Mouse (Mus musculus): ENCODE results near the gene Spz1. TPM values are rescaled to one million over a fixed set of nuclear protein-coding genes. Genes with fewer than 3 reads are reported as not detected.
A peak's percentile ranks its signal among the peaks of the same experiment; 100 is the strongest.

Gene Spz1
- total and polyA plus RNA-seq, 2 experiments from 2014 or later = not detected

DNA sequence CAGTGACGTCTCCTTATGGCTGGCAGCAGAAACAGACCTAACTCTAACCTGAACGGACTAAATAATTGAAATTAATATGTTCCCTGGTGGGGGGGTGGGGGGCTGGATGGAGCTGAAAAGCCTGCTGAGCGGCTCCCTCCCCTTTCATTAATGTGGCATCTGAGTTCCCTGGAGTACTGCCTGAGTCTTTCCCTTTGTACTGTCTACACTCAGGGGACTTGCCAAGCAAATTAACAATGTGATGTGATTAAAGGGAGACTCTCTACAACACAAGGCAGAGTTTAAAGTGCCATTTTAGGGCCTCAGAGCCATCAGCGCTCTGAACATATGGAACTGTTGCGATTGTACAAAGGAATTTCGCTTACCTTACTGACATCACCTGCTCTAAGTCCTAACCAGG is 18.5 kb upstream of the Spz1 start:
- Histone ChIP-seq H3K4me1 (ENCODE audit: control insufficient read depth, insufficient read depth) (0 out of 2 replicates have a peak, but pooled peaks cover 12% of the 10 kb centered on the region), H3K9ac (replicated peaks; ENCODE audit: low read depth, low read length) (no peak overlapping the region), H3K27ac (ENCODE audit: low read depth) (no peak overlapping the region), H3K36me3 (replicated peaks; ENCODE audit: control insufficient read depth, insufficient read depth, low read length) (no peaks in the 10 kb centered on the region), H3K4me3 (ENCODE audit: low read depth, low read length) (no peak overlapping the region), H3K4me2 (ENCODE audit: low read depth, low read length) (no peak overlapping the region), H3K27me3 (ENCODE audit: control insufficient read depth, insufficient read depth, low read length) (no peaks in the 10 kb centered on the region), H3K9me3 (replicated peaks; ENCODE audit: control insufficient read depth, low read length) (no peaks in the 10 kb centered on the region)
- no peak for DNase-seq (ENCODE audit: low spot score)
- TF ChIP-seq CTCF (IDR thresholded peaks at IDR 0.05; ENCODE audit: low read depth) (no peak), EP300 (IDR thresholded peaks at IDR 0.05; ENCODE audit: low read depth) (no peak)
- 69% methylated on average over 6 of the region's 6 CpGs for WGBS
- no peak for ATAC-seq (ENCODE audit: insufficient read depth, low read depth)

DNA sequence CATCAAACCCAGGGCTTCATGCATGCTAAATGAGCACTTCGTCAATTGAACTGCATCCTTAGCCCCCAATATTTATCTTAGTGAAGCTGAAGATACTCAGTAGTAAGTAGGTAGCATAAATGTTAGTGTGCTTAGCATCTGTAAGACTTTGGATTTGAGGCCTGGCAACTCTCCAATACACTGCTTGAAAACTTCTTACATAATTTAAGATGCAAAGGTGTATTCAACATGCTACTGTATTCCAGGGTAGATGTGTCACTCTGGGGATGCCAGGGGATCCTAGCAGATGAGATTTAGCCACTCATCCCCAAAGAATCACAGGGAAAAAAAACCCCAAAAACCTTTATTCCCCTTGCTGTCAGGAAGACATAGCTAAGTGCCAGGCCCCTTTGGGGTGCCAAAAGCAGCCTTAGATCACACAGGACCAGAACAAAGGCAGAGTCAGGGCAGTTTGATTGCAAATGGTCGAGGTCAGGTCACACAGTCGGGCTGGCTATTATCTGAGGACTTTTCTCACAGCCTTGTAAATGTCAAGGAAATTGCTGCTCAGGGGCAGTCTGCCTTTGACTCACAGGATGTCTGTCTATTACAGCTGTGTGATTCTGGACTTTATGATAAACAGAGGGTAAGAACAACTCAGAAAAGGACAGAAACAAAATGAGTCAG is 17.9 kb upstream of the Spz1 start:
- WGBS = 30% methylated on average over 3 of the region's 3 CpGs
- Histone ChIP-seq H3K27me3 (ENCODE audit: control insufficient read depth, insufficient read depth, low read length) (no peaks in the 10 kb centered on the region), H3K4me1 (ENCODE audit: control insufficient read depth, insufficient read depth) (0 out of 2 replicates have a peak, but pooled peaks cover 16% of the 10 kb centered on the region), H3K9me3 (replicated peaks; ENCODE audit: control insufficient read depth, low read length) (no peaks in the 10 kb centered on the region), H3K4me3 (ENCODE audit: low read depth, low read length) (no peak overlapping the region), H3K36me3 (replicated peaks; ENCODE audit: control insufficient read depth, insufficient read depth, low read length) (no peaks in the 10 kb centered on the region), H3K9ac (replicated peaks; ENCODE audit: low read depth, low read length) (no peak overlapping the region), H3K27ac (ENCODE audit: low read depth) (0 out of 2 replicates have a peak overlapping the region, but pooled peaks have one; percentile 16), H3K4me2 (ENCODE audit: low read depth, low read length) (no peak overlapping the region)
- no peak for TF ChIP-seq EP300 (IDR thresholded peaks at IDR 0.05; ENCODE audit: low read depth)
- TF ChIP-seq CTCF (IDR thresholded peaks at IDR 0.05; ENCODE audit: low read depth) = no peak
- no peak for ATAC-seq (ENCODE audit: insufficient read depth, low read depth)
- DNase-seq (ENCODE audit: low spot score) = no peak

DNA sequence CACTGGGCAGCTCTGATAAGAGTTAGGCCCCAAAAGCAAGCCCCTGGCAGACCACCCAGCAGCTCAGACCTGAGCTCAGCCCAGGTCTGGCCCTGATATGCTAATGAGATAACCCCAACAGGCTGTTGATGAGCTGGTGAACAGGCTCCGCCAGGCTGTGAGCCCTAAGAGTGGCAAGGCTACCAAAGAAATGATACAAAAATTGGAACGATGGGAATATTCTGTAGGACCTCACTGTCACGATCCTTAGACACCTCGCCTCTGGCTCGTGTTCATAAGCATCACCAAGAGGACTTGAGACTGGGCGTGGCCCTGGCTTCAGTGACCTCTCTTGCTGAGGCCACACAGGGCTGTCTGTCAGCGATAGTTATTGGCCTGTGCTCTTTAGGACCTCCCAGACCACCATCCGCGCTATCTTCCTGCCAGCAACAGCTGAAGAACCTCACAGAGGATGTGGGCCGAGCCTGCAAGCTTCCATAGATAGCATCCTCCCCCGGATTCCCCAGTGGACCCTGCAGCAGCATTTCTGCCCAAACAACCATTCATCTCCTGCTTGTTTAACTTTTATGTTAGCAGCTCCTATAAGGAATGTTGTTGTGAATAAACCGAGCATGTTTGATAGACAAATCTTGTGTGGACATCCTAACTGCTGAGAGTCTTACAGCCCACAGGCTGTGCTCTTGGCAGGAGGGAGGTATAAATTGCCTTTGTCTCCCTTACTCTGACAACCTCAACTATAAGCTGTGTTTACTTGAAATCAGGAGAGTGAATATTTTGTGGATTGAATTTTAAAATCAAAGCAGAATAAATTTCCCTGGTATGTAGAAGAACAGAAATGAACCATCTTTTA is 17.0 kb upstream of the Spz1 start:
- TF ChIP-seq CTCF (IDR thresholded peaks at IDR 0.05; ENCODE audit: low read depth) (no peak), EP300 (IDR thresholded peaks at IDR 0.05; ENCODE audit: low read depth) (no peak)
- DNase-seq (ENCODE audit: low spot score) = peak; percentile 65
- Histone ChIP-seq H3K9ac (replicated peaks; ENCODE audit: low read depth, low read length) (no peak overlapping the region), H3K27me3 (ENCODE audit: control insufficient read depth, insufficient read depth, low read length) (no peaks in the 10 kb centered on the region), H3K27ac (ENCODE audit: low read depth) (no peak overlapping the region), H3K4me1 (ENCODE audit: control insufficient read depth, insufficient read depth) (0 out of 2 replicates have a peak, but pooled peaks cover 16% of the 10 kb centered on the region), H3K36me3 (replicated peaks; ENCODE audit: control insufficient read depth, insufficient read depth, low read length) (no peaks in the 10 kb centered on the region), H3K4me2 (ENCODE audit: low read depth, low read length) (no peak overlapping the region), H3K9me3 (replicated peaks; ENCODE audit: control insufficient read depth, low read length) (no peaks in the 10 kb centered on the region), H3K4me3 (ENCODE audit: low read depth, low read length) (no peak overlapping the region)
- peak; percentile 82 for ATAC-seq (ENCODE audit: insufficient read depth, low read depth)
- WGBS = 14% methylated on average over 12 of the region's 12 CpGs

DNA sequence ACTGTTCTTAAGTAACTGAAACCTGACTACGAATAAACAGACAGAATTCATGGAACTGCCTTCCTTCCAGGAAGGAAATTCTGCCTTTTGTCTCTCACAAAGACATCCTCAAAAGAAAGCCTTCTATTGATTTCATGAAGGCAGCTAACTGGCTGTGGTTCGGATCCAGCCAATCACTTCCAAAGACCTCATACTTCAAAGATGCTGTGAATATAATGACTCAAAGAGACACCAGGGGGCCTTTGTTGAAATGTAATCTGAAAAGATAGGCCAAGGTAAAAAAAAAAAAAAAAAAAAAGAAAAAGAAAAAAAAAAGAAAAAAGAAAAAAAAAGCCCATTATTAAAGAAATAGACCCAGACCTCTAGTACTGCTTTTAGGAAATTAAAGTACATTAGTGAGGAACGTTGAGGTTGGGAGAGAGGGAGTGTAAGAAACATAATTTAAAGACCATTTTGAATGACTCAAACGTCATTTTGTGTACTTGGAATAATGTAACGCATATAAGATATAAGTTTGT is 16.4 kb upstream of the Spz1 start:
- TF ChIP-seq CTCF (IDR thresholded peaks at IDR 0.05; ENCODE audit: low read depth) (no peak), EP300 (IDR thresholded peaks at IDR 0.05; ENCODE audit: low read depth) (no peak)
- Histone ChIP-seq H3K4me3 (ENCODE audit: low read depth, low read length) (no peak overlapping the region), H3K4me2 (ENCODE audit: low read depth, low read length) (no peak overlapping the region), H3K27ac (ENCODE audit: low read depth) (no peak overlapping the region), H3K9ac (replicated peaks; ENCODE audit: low read depth, low read length) (no peak overlapping the region), H3K27me3 (ENCODE audit: control insufficient read depth, insufficient read depth, low read length) (no peaks in the 10 kb centered on the region), H3K4me1 (ENCODE audit: control insufficient read depth, insufficient read depth) (0 out of 2 replicates have a peak, but pooled peaks cover 16% of the 10 kb centered on the region), H3K9me3 (replicated peaks; ENCODE audit: control insufficient read depth, low read length) (no peaks in the 10 kb centered on the region), H3K36me3 (replicated peaks; ENCODE audit: control insufficient read depth, insufficient read depth, low read length) (no peaks in the 10 kb centered on the region)
- 58% methylated on average over 5 of the region's 5 CpGs for WGBS
- DNase-seq (ENCODE audit: low spot score) (no peak), ATAC-seq (ENCODE audit: insufficient read depth, low read depth) (no peak)

DNA sequence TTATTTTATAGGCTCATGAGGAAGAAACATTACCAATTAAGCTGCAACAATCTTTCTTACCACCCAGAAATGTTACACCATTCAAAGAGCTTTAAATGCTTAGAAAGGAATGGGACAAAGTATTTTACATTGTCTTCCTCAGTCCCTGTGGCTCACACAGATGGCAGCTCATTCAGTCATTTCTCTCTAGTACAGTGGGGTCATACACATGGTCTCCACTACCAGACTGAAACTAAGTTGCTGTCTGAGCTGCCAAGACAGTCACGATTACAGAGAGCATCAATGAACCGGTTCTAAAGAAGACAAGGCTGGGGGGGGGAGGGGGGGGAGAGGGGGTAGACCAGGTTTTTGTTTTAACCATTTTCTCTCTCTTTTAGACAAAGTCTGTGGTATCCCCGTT is 15.3 kb upstream of the Spz1 start:
- Histone ChIP-seq H3K36me3 (replicated peaks; ENCODE audit: control insufficient read depth, insufficient read depth, low read length) (no peaks in the 10 kb centered on the region), H3K4me2 (ENCODE audit: low read depth, low read length) (no peak overlapping the region), H3K4me3 (ENCODE audit: low read depth, low read length) (no peak overlapping the region), H3K9ac (replicated peaks; ENCODE audit: low read depth, low read length) (no peak overlapping the region), H3K9me3 (replicated peaks; ENCODE audit: control insufficient read depth, low read length) (no peaks in the 10 kb centered on the region), H3K27me3 (ENCODE audit: control insufficient read depth, insufficient read depth, low read length) (no peaks in the 10 kb centered on the region), H3K4me1 (ENCODE audit: control insufficient read depth, insufficient read depth) (0 out of 2 replicates have a peak, but pooled peaks cover 16% of the 10 kb centered on the region), H3K27ac (ENCODE audit: low read depth) (no peak overlapping the region)
- DNase-seq (ENCODE audit: low spot score) (no peak), ATAC-seq (ENCODE audit: insufficient read depth, low read depth) (no peak)
- no peak for TF ChIP-seq EP300 (IDR thresholded peaks at IDR 0.05; ENCODE audit: low read depth)
- no peak for TF ChIP-seq CTCF (IDR thresholded peaks at IDR 0.05; ENCODE audit: low read depth)
- WGBS = 75% methylated on average over 3 of the region's 3 CpGs
